Mouse (Mus musculus): ENCODE data around the gene Ttbk1. TPM values are rescaled to one million over a fixed set of nuclear protein-coding genes. Genes with fewer than 3 reads are reported as not detected.
"Not testable (repeated sequence)": the region's sequence is repeated elsewhere in the genome, so short reads cannot be mapped to it uniquely, and the experiment has no call there.

Gene Ttbk1
- polyA plus RNA-seq (2012; rRNA removed): 0.43 and 0.56 TPM in 2 replicates

- DNase-seq (ENCODE audit: low read depth): no peak
Observed at GRCm38 (mm10) chr17:46487431-46487830, at the start of gene Ttbk1. Gene Ttbk1, minus strand, starts transcription at chr17:46487675.

GRCm38 (mm10) chr17:46525579-46526307, 38.3 kb upstream of the Ttbk1 start:
- no peak for DNase-seq (ENCODE audit: low read depth)

GRCm38 (mm10) chr17:46525065-46525464, 37.6 kb upstream of the Ttbk1 start:
- no peak for DNase-seq (ENCODE audit: low read depth)

- no peak for DNase-seq (ENCODE audit: low read depth)
Observed at GRCm38 (mm10) chr17:46521963-46522668, 34.6 kb upstream of the Ttbk1 start.

GRCm38 (mm10) chr17:46521174-46521573, 33.7 kb upstream of the Ttbk1 start:
- no peak for DNase-seq (ENCODE audit: low read depth)

- DNase-seq (ENCODE audit: low read depth): no peak
Observed at GRCm38 (mm10) chr17:46520385-46520979, 33.0 kb upstream of the Ttbk1 start.

- no peak for DNase-seq (ENCODE audit: low read depth)
Observed at GRCm38 (mm10) chr17:46519971-46520370, 32.5 kb upstream of the Ttbk1 start.

GRCm38 (mm10) chr17:46513329-46513728, 25.9 kb upstream of the Ttbk1 start:
- no peak for DNase-seq (ENCODE audit: low read depth)

GRCm38 (mm10) chr17:46511059-46511710, 23.7 kb upstream of the Ttbk1 start:
- no peak for DNase-seq (ENCODE audit: low read depth)

- no peak for DNase-seq (ENCODE audit: low read depth)
Observed at GRCm38 (mm10) chr17:46505617-46506016, 18.1 kb upstream of the Ttbk1 start.

GRCm38 (mm10) chr17:46503847-46504638, 16.6 kb upstream of the Ttbk1 start:
- DNase-seq (ENCODE audit: low read depth): no peak

GRCm38 (mm10) chr17:46502775-46503174, 15.3 kb upstream of the Ttbk1 start:
- DNase-seq (ENCODE audit: low read depth): no peak

- DNase-seq (ENCODE audit: low read depth): no peak
Observed at GRCm38 (mm10) chr17:46497956-46498355, 10.5 kb upstream of the Ttbk1 start.

- peak; percentile 17 for DNase-seq (ENCODE audit: low read depth)
Observed at GRCm38 (mm10) chr17:46496623-46497434, 9.4 kb upstream of the Ttbk1 start, which contains the start of gene Dnph1. Gene Dnph1, plus strand, starts transcription at chr17:46496711.

GRCm38 (mm10) chr17:46496081-46496480, 8.6 kb upstream of the Ttbk1 start:
- not testable (repeated sequence) for DNase-seq (ENCODE audit: low read depth)

GRCm38 (mm10) chr17:46495486-46495885, 8.0 kb upstream of the Ttbk1 start:
- DNase-seq (ENCODE audit: low read depth): no peak

- no peak for DNase-seq (ENCODE audit: low read depth)
Observed at GRCm38 (mm10) chr17:46486995-46487394, 480 bp downstream of the Ttbk1 start.

GRCm38 (mm10) chr17:46484461-46484875, 3.0 kb downstream of the Ttbk1 start:
- DNase-seq (ENCODE audit: low read depth): no peak

GRCm38 (mm10) chr17:46484021-46484431, 3.4 kb downstream of the Ttbk1 start:
- no peak for DNase-seq (ENCODE audit: low read depth)

- DNase-seq (ENCODE audit: low read depth): no peak
Observed at GRCm38 (mm10) chr17:46483561-46484001, 3.9 kb downstream of the Ttbk1 start.
